Mouse (Mus musculus) embryonic facial prominence, embryonic 14.5 days (tissue): ENCODE data around the gene Usf3. TPM values are rescaled to one million over a fixed set of nuclear protein-coding genes. Genes with fewer than 3 reads are reported as not detected.
A peak's percentile ranks its signal among the peaks of the same experiment; 100 is the strongest.

Experiments
- ATAC-seq: fragments of 200-750 bp; cut with Nextera tagmentation; 2 replicates; pipeline ENCODE4 v1.8.0; 2017; ENCODE audit warnings: low read depth, moderate number of reproducible peaks, moderate TSS enrichment
- DNase-seq: peaks from one replicate; pipeline ENCODE4 v3.0.0-alpha.2; 2015; ENCODE audit warnings: low spot score
- H3K27ac ChIP-seq: fragments of 300-500 bp; sonication (generic); replicated peaks from 2 replicates; pipeline ENCODE4 v1.5.1; 2014; ENCODE audit warnings: low read depth, mild to moderate bottlenecking, low read length, moderate library complexity
- H3K27me3 ChIP-seq: fragments of 300-500 bp; sonication (generic); replicated peaks from 2 replicates; pipeline ENCODE4 v1.6.1; 2014; ENCODE audit warnings: low read length; ENCODE audit not compliant: control insufficient read depth, insufficient read depth
- H3K36me3 ChIP-seq: fragments of 300-500 bp; sonication (generic); 2 replicates; pipeline ENCODE4 v1.6.1; 2014; ENCODE audit warnings: low read length, mixed read lengths; ENCODE audit not compliant: control insufficient read depth, insufficient read depth
- H3K4me1 ChIP-seq: fragments of 300-500 bp; sonication (generic); 2 replicates; pipeline ENCODE4 v1.6.1; 2014; ENCODE audit warnings: antibody characterized with exemption, low read length; ENCODE audit not compliant: control insufficient read depth, insufficient read depth
- H3K4me2 ChIP-seq: fragments of 300-500 bp; sonication (generic); 2 replicates; pipeline ENCODE4 v1.6.1; 2014; ENCODE audit warnings: low read depth, mild to moderate bottlenecking, low read length, moderate library complexity, mixed read lengths
- H3K4me3 ChIP-seq: fragments of 300-500 bp; sonication (generic); 2 replicates; pipeline ENCODE4 v1.5.1; 2014; ENCODE audit warnings: low read depth, mild to moderate bottlenecking, low read length
- H3K9ac ChIP-seq: fragments of 300-500 bp; sonication (generic); 2 replicates; pipeline ENCODE4 v1.6.1; 2014; ENCODE audit warnings: low read depth, mild to moderate bottlenecking, low read length, moderate library complexity, mixed read lengths
- H3K9me3 ChIP-seq: fragments of 300-500 bp; sonication (generic); 2 replicates; pipeline ENCODE4 v1.6.1; 2016; ENCODE audit warnings: low read length; ENCODE audit not compliant: control insufficient read depth
- WGBS: fragments of 180-500 bp; shearing (Covaris S2); extraction: QIAGEN DNeasy Blood & Tissue Kit; methylation state at CpG from one replicate; pipeline ENCODE4 v1.1.7; 2014; 5-methylcytosine and 5-hydroxymethylcytosine counted together
- polyA plus RNA-seq: library from polyadenylated mRNA; unstranded; fragments of >200 nt; fragmentation: Nextera tagmentation; extraction: Ambion mirVana; gene quantifications from 2 replicates; pipeline ENCODE4 v1.2.1, GENCODE M21; 2014

Usf3 gene
- polyA plus RNA-seq, 1 experiment from 2014 or later: 5.5 TPM

GRCm38 (mm10) chr16:44254698-44255097 lies 81.7 kb downstream of the Usf3 start:
- H3K9ac ChIP-seq: no peak overlapping the region
- no peaks in the 10 kb centered on the region for H3K9me3 ChIP-seq
- no peaks in the 10 kb centered on the region for H3K4me1 ChIP-seq
- H3K36me3 ChIP-seq: no peaks in the 10 kb centered on the region
- no peak for ATAC-seq
- DNase-seq: peak; percentile 59
- 69% methylated on average over 7 of the region's 7 CpGs for WGBS
- no peak overlapping the region for H3K4me3 ChIP-seq
- no peak overlapping the region for H3K27ac ChIP-seq
- H3K27me3 ChIP-seq: no peaks in the 10 kb centered on the region
- H3K4me2 ChIP-seq: no peak overlapping the region

GRCm38 (mm10) chr16:44257476-44257875 lies 84.4 kb downstream of the Usf3 start:
- no peak overlapping the region for H3K27ac ChIP-seq
- H3K36me3 ChIP-seq: no peaks in the 10 kb centered on the region
- DNase-seq: no peak
- WGBS: 86% methylated on average over 3 of the region's 3 CpGs
- no peak overlapping the region for H3K4me2 ChIP-seq
- H3K4me3 ChIP-seq: no peak overlapping the region
- no peak overlapping the region for H3K9ac ChIP-seq
- no peaks in the 10 kb centered on the region for H3K27me3 ChIP-seq
- no peak for ATAC-seq
- no peaks in the 10 kb centered on the region for H3K9me3 ChIP-seq
- no peaks in the 10 kb centered on the region for H3K4me1 ChIP-seq

- H3K27me3 ChIP-seq: no peaks in the 10 kb centered on the region
- no peak overlapping the region for H3K9ac ChIP-seq
- no peaks in the 10 kb centered on the region for H3K36me3 ChIP-seq
- 81% methylated on average over 2 of the region's 2 CpGs for WGBS
- no peaks in the 10 kb centered on the region for H3K9me3 ChIP-seq
- no peak overlapping the region for H3K4me2 ChIP-seq
- H3K4me1 ChIP-seq: no peaks in the 10 kb centered on the region
- no peak overlapping the region for H3K27ac ChIP-seq
- DNase-seq (no peak), ATAC-seq (no peak)
- no peak overlapping the region for H3K4me3 ChIP-seq
These were observed 91.9 kb downstream of the Usf3 start for GRCm38 (mm10) chr16:44264916-44265315.

- no peak overlapping the region for H3K9ac ChIP-seq
- H3K4me1 ChIP-seq: no peaks in the 10 kb centered on the region
- no peak for ATAC-seq
- H3K9me3 ChIP-seq: no peaks in the 10 kb centered on the region
- no peak overlapping the region for H3K4me3 ChIP-seq
- WGBS: 79% methylated on average over 6 of the region's 6 CpGs
- no peaks in the 10 kb centered on the region for H3K27me3 ChIP-seq
- no peaks in the 10 kb centered on the region for H3K36me3 ChIP-seq
- no peak for DNase-seq
- no peak overlapping the region for H3K4me2 ChIP-seq
- no peak overlapping the region for H3K27ac ChIP-seq
These were observed 92.5 kb downstream of the Usf3 start for GRCm38 (mm10) chr16:44265562-44265961.

GRCm38 (mm10) chr16:44268541-44269215 lies 95.6 kb downstream of the Usf3 start:
- no peak for DNase-seq
- 85% methylated on average over 7 of the region's 7 CpGs for WGBS
- H3K9ac ChIP-seq: no peak overlapping the region
- no peaks in the 10 kb centered on the region for H3K9me3 ChIP-seq
- no peak overlapping the region for H3K4me3 ChIP-seq
- H3K27me3 ChIP-seq: no peaks in the 10 kb centered on the region
- no peak overlapping the region for H3K27ac ChIP-seq
- H3K4me1 ChIP-seq: no peaks in the 10 kb centered on the region
- H3K4me2 ChIP-seq: no peak overlapping the region
- no peak for ATAC-seq
- no peaks in the 10 kb centered on the region for H3K36me3 ChIP-seq

- Histone ChIP-seq H3K4me3 (no peak overlapping the region), H3K27ac (no peak overlapping the region), H3K36me3 (no peaks in the 10 kb centered on the region), H3K9me3 (no peaks in the 10 kb centered on the region), H3K4me1 (no peaks in the 10 kb centered on the region), H3K4me2 (no peak overlapping the region), H3K27me3 (no peaks in the 10 kb centered on the region), H3K9ac (no peak overlapping the region)
- ATAC-seq (no peak), DNase-seq (no peak)
- 58% methylated on average over 6 of the region's 6 CpGs for WGBS
These were observed 96.5 kb downstream of the Usf3 start for GRCm38 (mm10) chr16:44269578-44269977.

- no peaks in the 10 kb centered on the region for H3K9me3 ChIP-seq
- H3K36me3 ChIP-seq: no peaks in the 10 kb centered on the region
- H3K4me1 ChIP-seq: no peaks in the 10 kb centered on the region
- no peaks in the 10 kb centered on the region for H3K27me3 ChIP-seq
- no peak overlapping the region for H3K4me3 ChIP-seq
- DNase-seq: no peak
- no peak for ATAC-seq
- H3K4me2 ChIP-seq: no peak overlapping the region
- no peak overlapping the region for H3K9ac ChIP-seq
- no peak overlapping the region for H3K27ac ChIP-seq
- WGBS: 76% methylated on average over 5 of the region's 5 CpGs
These were observed 97.6 kb downstream of the Usf3 start for GRCm38 (mm10) chr16:44270606-44271005.

- no peak overlapping the region for H3K27ac ChIP-seq
- H3K36me3 ChIP-seq: no peaks in the 10 kb centered on the region
- no peak overlapping the region for H3K4me2 ChIP-seq
- H3K9ac ChIP-seq: no peak overlapping the region
- no peaks in the 10 kb centered on the region for H3K4me1 ChIP-seq
- WGBS: 68% methylated on average over 9 of the region's 9 CpGs
- ATAC-seq (no peak), DNase-seq (no peak)
- no peaks in the 10 kb centered on the region for H3K9me3 ChIP-seq
- H3K27me3 ChIP-seq: no peaks in the 10 kb centered on the region
- no peak overlapping the region for H3K4me3 ChIP-seq
These were observed 98.5 kb downstream of the Usf3 start for GRCm38 (mm10) chr16:44271371-44272038.
